Mouse (Mus musculus): ENCODE data around the gene Abi1. TPM values are rescaled to one million over a fixed set of nuclear protein-coding genes. Genes with fewer than 3 reads are reported as not detected.

The Abi1 gene
- polyA plus RNA-seq, 1 experiment from 2014 or later: 57.0 TPM

GRCm38 (mm10) chr2:23002637-23003036, 37.4 kb downstream of the Abi1 start:
- Histone ChIP-seq H3K4me2 (no peak overlapping the region), H3K27me3 (no peaks in the 10 kb centered on the region), H3K4me3 (no peak overlapping the region), H3K9ac (no peak overlapping the region), H3K9me3 (no peaks in the 10 kb centered on the region), H3K4me1 (peaks cover 5% of the 10 kb centered on the region; the same call in 1 of the 2 replicates), H3K27ac (no peak overlapping the region), H3K36me3 (peaks cover 2% of the 10 kb centered on the region; the same call in 1 of the 2 replicates)
- WGBS: 49% methylated on average over 3 of the region's 3 CpGs
- ATAC-seq (ENCODE audit: insufficient number of reproducible peaks, low FRiP score, low TSS enrichment, low read depth): no peak

GRCm38 (mm10) chr2:22999620-23000019, 40.4 kb downstream of the Abi1 start:
- no peak overlapping the region for H3K9ac ChIP-seq
- no peak overlapping the region for H3K27ac ChIP-seq
- no peak overlapping the region for H3K4me2 ChIP-seq
- no peak overlapping the region for H3K4me3 ChIP-seq
- WGBS: 67% methylated on average over 1 of the region's 1 CpGs
- H3K36me3 ChIP-seq: no peaks in the 10 kb centered on the region
- no peaks in the 10 kb centered on the region for H3K27me3 ChIP-seq
- H3K9me3 ChIP-seq: no peaks in the 10 kb centered on the region
- no peaks in the 10 kb centered on the region for H3K4me1 ChIP-seq
- no peak for ATAC-seq (ENCODE audit: insufficient number of reproducible peaks, low FRiP score, low TSS enrichment, low read depth)

- 87% methylated on average over 2 of the region's 2 CpGs for WGBS
Measured at GRCm38 (mm10) chr2:22998804-22999203, 41.2 kb downstream of the Abi1 start.

GRCm38 (mm10) chr2:22998015-22998414, 42.0 kb downstream of the Abi1 start:
- Histone ChIP-seq H3K4me3 (no peak overlapping the region), H3K9me3 (no peaks in the 10 kb centered on the region), H3K27me3 (no peaks in the 10 kb centered on the region), H3K4me2 (no peak overlapping the region), H3K4me1 (no peaks in the 10 kb centered on the region), H3K27ac (no peak overlapping the region), H3K36me3 (peaks cover 8% of the 10 kb centered on the region), H3K9ac (no peak overlapping the region)
- 93% methylated on average over 2 of the region's 2 CpGs for WGBS
- ATAC-seq (ENCODE audit: insufficient number of reproducible peaks, low FRiP score, low TSS enrichment, low read depth): no peak

More at GRCm38 (mm10) chr2:22998804-22999203, 41.2 kb downstream of the Abi1 start:
- no peak for ATAC-seq (ENCODE audit: insufficient number of reproducible peaks, low FRiP score, low TSS enrichment, low read depth)
- no peak overlapping the region for H3K4me3 ChIP-seq
- H3K27ac ChIP-seq: no peak overlapping the region
- H3K36me3 ChIP-seq: peaks cover 5% of the 10 kb centered on the region; the same call in 1 of the 2 replicates
- no peaks in the 10 kb centered on the region for H3K27me3 ChIP-seq
- no peak overlapping the region for H3K9ac ChIP-seq
- H3K9me3 ChIP-seq: no peaks in the 10 kb centered on the region
- no peak overlapping the region for H3K4me2 ChIP-seq
- no peaks in the 10 kb centered on the region for H3K4me1 ChIP-seq

- H3K36me3 ChIP-seq: peaks cover 11% of the 10 kb centered on the region
- H3K27me3 ChIP-seq: no peaks in the 10 kb centered on the region
- no peaks in the 10 kb centered on the region for H3K4me1 ChIP-seq
- H3K27ac ChIP-seq: no peak overlapping the region
- no peak overlapping the region for H3K4me2 ChIP-seq
- no peak for ATAC-seq (ENCODE audit: insufficient number of reproducible peaks, low FRiP score, low TSS enrichment, low read depth)
- no peak overlapping the region for H3K4me3 ChIP-seq
- no peak overlapping the region for H3K9ac ChIP-seq
- no peaks in the 10 kb centered on the region for H3K9me3 ChIP-seq
Measured at GRCm38 (mm10) chr2:22996071-22996470, 44.0 kb downstream of the Abi1 start.

- peak overlapping the region; percentile 52; the same call in 1 of the 2 replicates for H3K27ac ChIP-seq
- WGBS: 52% methylated on average over 2 of the region's 2 CpGs
- no peaks in the 10 kb centered on the region for H3K9me3 ChIP-seq
- no peak overlapping the region for H3K9ac ChIP-seq
- no peaks in the 10 kb centered on the region for H3K36me3 ChIP-seq
- no peak overlapping the region for H3K4me2 ChIP-seq
- no peaks in the 10 kb centered on the region for H3K27me3 ChIP-seq
- no peak for ATAC-seq (ENCODE audit: insufficient number of reproducible peaks, low FRiP score, low TSS enrichment, low read depth)
- no peak overlapping the region for H3K4me3 ChIP-seq
- H3K4me1 ChIP-seq: peaks cover 10% of the 10 kb centered on the region
Measured at GRCm38 (mm10) chr2:22985973-22986657, 53.9 kb downstream of the Abi1 start.

GRCm38 (mm10) chr2:22977387-22977973, 62.6 kb downstream of the Abi1 start:
- H3K4me3 ChIP-seq: no peak overlapping the region
- no peak overlapping the region for H3K27ac ChIP-seq
- H3K9ac ChIP-seq: no peak overlapping the region
- ATAC-seq (ENCODE audit: insufficient number of reproducible peaks, low FRiP score, low TSS enrichment, low read depth): no peak
- H3K27me3 ChIP-seq: no peaks in the 10 kb centered on the region
- 65% methylated on average over 3 of the region's 3 CpGs for WGBS
- no peak overlapping the region for H3K4me2 ChIP-seq
- H3K9me3 ChIP-seq: no peaks in the 10 kb centered on the region
- no peaks in the 10 kb centered on the region for H3K4me1 ChIP-seq
- no peaks in the 10 kb centered on the region for H3K36me3 ChIP-seq

GRCm38 (mm10) chr2:22962970-22963369, 77.1 kb downstream of the Abi1 start:
- Histone ChIP-seq H3K4me1 (no peaks in the 10 kb centered on the region), H3K9me3 (no peaks in the 10 kb centered on the region), H3K9ac (no peak overlapping the region), H3K27ac (no peak overlapping the region), H3K4me3 (no peak overlapping the region), H3K36me3 (0 out of 2 replicates have a peak, but pooled peaks cover 2% of the 10 kb centered on the region), H3K4me2 (no peak overlapping the region), H3K27me3 (no peaks in the 10 kb centered on the region)
- WGBS: 67% methylated on average over 3 of the region's 3 CpGs
- ATAC-seq (ENCODE audit: insufficient number of reproducible peaks, low FRiP score, low TSS enrichment, low read depth): no peak

- ATAC-seq (ENCODE audit: insufficient number of reproducible peaks, low FRiP score, low TSS enrichment, low read depth): no peak
- Histone ChIP-seq H3K27ac (no peak overlapping the region), H3K9ac (no peak overlapping the region), H3K36me3 (0 out of 2 replicates have a peak, but pooled peaks cover 2% of the 10 kb centered on the region), H3K9me3 (no peaks in the 10 kb centered on the region), H3K27me3 (no peaks in the 10 kb centered on the region), H3K4me1 (no peaks in the 10 kb centered on the region), H3K4me2 (no peak overlapping the region), H3K4me3 (no peak overlapping the region)
- 90% methylated on average over 8 of the region's 8 CpGs for WGBS
Measured at GRCm38 (mm10) chr2:22962242-22962641, 77.8 kb downstream of the Abi1 start.

- no peak overlapping the region for H3K9ac ChIP-seq
- no peaks in the 10 kb centered on the region for H3K9me3 ChIP-seq
- no peak overlapping the region for H3K4me3 ChIP-seq
- H3K27me3 ChIP-seq: no peaks in the 10 kb centered on the region
- no peak overlapping the region for H3K27ac ChIP-seq
- H3K4me1 ChIP-seq: no peaks in the 10 kb centered on the region
- ATAC-seq (ENCODE audit: insufficient number of reproducible peaks, low FRiP score, low TSS enrichment, low read depth): no peak
- H3K36me3 ChIP-seq: 0 out of 2 replicates have a peak, but pooled peaks cover 2% of the 10 kb centered on the region
- WGBS: 92% methylated on average over 2 of the region's 2 CpGs
- H3K4me2 ChIP-seq: no peak overlapping the region
Measured at GRCm38 (mm10) chr2:22961681-22962080, 78.4 kb downstream of the Abi1 start.

- Histone ChIP-seq H3K36me3 (0 out of 2 replicates have a peak, but pooled peaks cover 5% of the 10 kb centered on the region), H3K4me2 (no peak overlapping the region), H3K4me3 (no peak overlapping the region), H3K27ac (no peak overlapping the region), H3K27me3 (no peaks in the 10 kb centered on the region), H3K4me1 (no peaks in the 10 kb centered on the region), H3K9me3 (no peaks in the 10 kb centered on the region), H3K9ac (no peak overlapping the region)
- 81% methylated on average over 1 of the region's 1 CpGs for WGBS
- ATAC-seq (ENCODE audit: insufficient number of reproducible peaks, low FRiP score, low TSS enrichment, low read depth): no peak
Measured at GRCm38 (mm10) chr2:22957415-22957814, 82.6 kb downstream of the Abi1 start.

- no peaks in the 10 kb centered on the region for H3K9me3 ChIP-seq
- no peaks in the 10 kb centered on the region for H3K27me3 ChIP-seq
- WGBS: 90% methylated on average over 5 of the region's 5 CpGs
- no peak overlapping the region for H3K4me3 ChIP-seq
- H3K9ac ChIP-seq: no peak overlapping the region
- 0 out of 2 replicates have a peak, but pooled peaks cover 3% of the 10 kb centered on the region for H3K36me3 ChIP-seq
- no peak overlapping the region for H3K4me2 ChIP-seq
- no peak overlapping the region for H3K27ac ChIP-seq
- ATAC-seq (ENCODE audit: insufficient number of reproducible peaks, low FRiP score, low TSS enrichment, low read depth): no peak
- H3K4me1 ChIP-seq: no peaks in the 10 kb centered on the region
Measured at GRCm38 (mm10) chr2:22955914-22956313, 84.1 kb downstream of the Abi1 start.

All from limb, embryonic 15.5 days (tissue).